Mouse (Mus musculus) forebrain, embryonic 16.5 days (tissue): ENCODE measurements around the gene Ctsh. TPM values are rescaled to one million over a fixed set of nuclear protein-coding genes. Genes with fewer than 3 reads are reported as not detected.
"Not testable (repeated sequence)": the region's sequence is repeated elsewhere in the genome, so short reads cannot be mapped to it uniquely, and the experiment has no call there.

Source experiments
- ATAC-seq: fragments of 200-750 bp; cut with Nextera tagmentation; 2 replicates; pipeline ENCODE4 v1.8.0; 2017; ENCODE audit warnings: mild to moderate bottlenecking, moderate library complexity
- H3K27ac ChIP-seq: fragments of 300-500 bp; sonication (generic); 2 replicates; pipeline ENCODE4 v1.5.1; 2014; ENCODE audit warnings: low read length, control low read depth
- H3K27me3 ChIP-seq: fragments of 300-500 bp; sonication (generic); replicated peaks from 2 replicates; pipeline ENCODE4 v1.6.1; 2014; ENCODE audit warnings: low read length; ENCODE audit not compliant: control insufficient read depth, insufficient read depth
- H3K36me3 ChIP-seq: fragments of 300-500 bp; sonication (generic); 2 replicates; pipeline ENCODE4 v1.6.1; 2014; ENCODE audit not compliant: control insufficient read depth, insufficient read depth
- H3K4me1 ChIP-seq: fragments of 300-500 bp; sonication (generic); replicated peaks from 2 replicates; pipeline ENCODE4 v1.6.1; 2014; ENCODE audit warnings: low read length; ENCODE audit not compliant: control insufficient read depth, insufficient read depth
- H3K4me2 ChIP-seq: fragments of 300-500 bp; sonication (generic); 2 replicates; pipeline ENCODE4 v1.6.1; 2014; ENCODE audit warnings: mild to moderate bottlenecking, low read length, control low read depth
- H3K4me3 ChIP-seq: fragments of 300-500 bp; sonication (generic); replicated peaks from 2 replicates; pipeline ENCODE4 v1.5.1; 2014; ENCODE audit warnings: mild to moderate bottlenecking, low read length, control low read depth
- H3K9ac ChIP-seq: fragments of 300-500 bp; sonication (generic); replicated peaks from 2 replicates; pipeline ENCODE4 v1.6.1; 2014; ENCODE audit warnings: low read depth, low read length, control low read depth
- H3K9me3 ChIP-seq: fragments of 300-500 bp; sonication (generic); 2 replicates; pipeline ENCODE4 v1.6.1; 2016; ENCODE audit warnings: low read length; ENCODE audit not compliant: control insufficient read depth
- WGBS: fragments of 180-500 bp; shearing (Covaris S2); extraction: QIAGEN DNeasy Blood & Tissue Kit; methylation state at CpG from one replicate; pipeline ENCODE4 v1.1.7; 2014; 5-methylcytosine and 5-hydroxymethylcytosine counted together
- polyA plus RNA-seq: library from polyadenylated mRNA; unstranded; fragments of >200 nt; fragmentation: Nextera tagmentation; extraction: Ambion mirVana; gene quantifications from 2 replicates; pipeline ENCODE4 v1.2.1, GENCODE M21; 2015

Gene Ctsh
- polyA plus RNA-seq, 1 experiment from 2014 or later: 18.9 TPM

- WGBS: 83% methylated on average over 7 of the region's 7 CpGs
- Histone ChIP-seq H3K9ac (no peak overlapping the region), H3K4me2 (no peak overlapping the region), H3K27me3 (no peaks in the 10 kb centered on the region), H3K9me3 (no peaks in the 10 kb centered on the region), H3K4me1 (no peaks in the 10 kb centered on the region), H3K4me3 (no peak overlapping the region), H3K27ac (no peak overlapping the region), H3K36me3 (no peaks in the 10 kb centered on the region)
- no peak for ATAC-seq
Measured at GRCm38 (mm10) chr9:90069485-90069884, 15.5 kb downstream of the Ctsh start.

DNA sequence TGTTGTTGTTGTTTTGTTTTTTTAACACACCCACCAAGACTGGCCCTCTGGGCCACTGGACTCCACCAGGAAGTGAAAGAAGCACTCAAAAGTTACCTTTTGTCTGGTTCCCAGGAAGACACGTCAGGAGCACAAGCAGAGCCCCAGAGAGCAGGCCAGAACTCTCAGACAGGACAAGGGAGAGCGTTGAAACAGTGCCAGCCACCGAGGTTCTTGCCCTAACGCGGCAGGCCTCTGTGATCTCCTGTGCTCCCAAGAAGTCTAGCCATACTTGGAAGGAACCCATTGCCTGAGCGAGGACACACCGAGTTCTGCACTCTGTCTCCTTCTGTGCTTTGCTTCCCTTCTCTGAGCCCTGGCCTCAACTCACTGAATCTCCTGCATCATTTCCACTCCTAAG lies 16.2 kb downstream of the Ctsh start:
- Histone ChIP-seq H3K4me2 (no peak overlapping the region), H3K9ac (no peak overlapping the region), H3K27me3 (no peaks in the 10 kb centered on the region), H3K9me3 (no peaks in the 10 kb centered on the region), H3K27ac (no peak overlapping the region), H3K4me3 (no peak overlapping the region), H3K4me1 (no peaks in the 10 kb centered on the region), H3K36me3 (no peaks in the 10 kb centered on the region)
- no peak for ATAC-seq
- WGBS: 81% methylated on average over 7 of the region's 7 CpGs

- Histone ChIP-seq H3K4me1 (no peaks in the 10 kb centered on the region), H3K9me3 (no peaks in the 10 kb centered on the region), H3K4me2 (no peak overlapping the region), H3K4me3 (no peak overlapping the region), H3K9ac (no peak overlapping the region), H3K27ac (no peak overlapping the region), H3K27me3 (no peaks in the 10 kb centered on the region), H3K36me3 (no peaks in the 10 kb centered on the region)
- no peak for ATAC-seq
- WGBS: 86% methylated on average over 4 of the region's 4 CpGs
Measured at GRCm38 (mm10) chr9:90075336-90075735, 21.4 kb downstream of the Ctsh start.

DNA sequence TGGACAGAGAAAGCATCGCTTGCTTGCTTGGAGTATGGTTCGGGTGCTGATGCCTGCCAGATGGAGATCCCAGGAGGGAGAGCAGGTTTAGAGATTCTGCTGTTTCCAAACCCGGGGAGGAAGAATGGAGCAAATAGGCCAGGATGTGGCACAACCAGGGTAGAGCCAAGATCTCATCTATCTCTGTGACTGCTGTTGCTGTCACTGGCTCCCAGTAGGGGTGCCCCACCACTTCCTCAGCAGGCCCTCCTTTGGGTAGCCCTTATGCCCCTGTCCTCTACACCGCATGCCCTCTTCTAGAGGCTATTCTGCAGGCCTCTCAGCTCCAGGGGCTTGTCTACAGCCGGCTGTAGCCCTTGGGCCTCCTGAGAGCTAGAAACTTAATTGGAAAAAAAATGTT lies 22.2 kb downstream of the Ctsh start:
- Histone ChIP-seq H3K27me3 (no peaks in the 10 kb centered on the region), H3K27ac (no peak overlapping the region), H3K9ac (no peak overlapping the region), H3K4me2 (no peak overlapping the region), H3K4me3 (no peak overlapping the region), H3K36me3 (no peaks in the 10 kb centered on the region), H3K4me1 (no peaks in the 10 kb centered on the region), H3K9me3 (no peaks in the 10 kb centered on the region)
- ATAC-seq: no peak
- 90% methylated on average over 5 of the region's 5 CpGs for WGBS

- peak; percentile 49 for ATAC-seq
- H3K4me1 ChIP-seq: no peaks in the 10 kb centered on the region
- H3K27me3 ChIP-seq: no peaks in the 10 kb centered on the region
- no peak overlapping the region for H3K9ac ChIP-seq
- no peak overlapping the region for H3K4me3 ChIP-seq
- 59% methylated on average over 8 of the region's 8 CpGs for WGBS
- H3K36me3 ChIP-seq: no peaks in the 10 kb centered on the region
- no peak overlapping the region for H3K4me2 ChIP-seq
- no peak overlapping the region for H3K27ac ChIP-seq
- H3K9me3 ChIP-seq: no peaks in the 10 kb centered on the region
Measured at GRCm38 (mm10) chr9:90076849-90077461, 23.0 kb downstream of the Ctsh start.

DNA sequence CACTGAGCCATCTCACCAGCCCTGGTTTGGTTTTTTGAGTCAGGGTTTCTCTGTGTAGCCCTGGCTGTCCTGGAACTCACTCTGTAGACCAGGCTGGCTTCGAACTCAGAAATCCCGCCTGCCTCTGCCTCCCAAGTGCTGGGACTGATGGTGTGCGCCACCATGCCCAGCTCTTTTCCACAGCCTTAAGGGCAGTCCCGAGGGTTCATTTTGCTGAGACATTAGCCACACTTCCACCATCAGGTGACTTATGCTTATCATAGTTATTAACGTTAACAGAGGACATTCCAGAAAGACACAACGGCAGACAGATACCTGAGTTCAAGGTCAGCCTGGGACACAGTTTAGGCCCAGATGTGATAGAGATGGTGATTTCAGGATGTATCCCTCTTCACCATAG lies 28.0 kb downstream of the Ctsh start:
- not testable (repeated sequence) for H3K36me3 ChIP-seq, H3K27me3 ChIP-seq, ATAC-seq, H3K27ac ChIP-seq, H3K4me2 ChIP-seq, H3K4me3 ChIP-seq, H3K4me1 ChIP-seq, H3K9ac ChIP-seq, H3K9me3 ChIP-seq
- 94% methylated on average over 6 of the region's 6 CpGs for WGBS

- H3K9me3 ChIP-seq: no peaks in the 10 kb centered on the region
- peaks cover 8% of the 10 kb centered on the region for H3K36me3 ChIP-seq
- 82% methylated on average over 1 of the region's 1 CpGs for WGBS
- no peak overlapping the region for H3K9ac ChIP-seq
- no peak overlapping the region for H3K4me3 ChIP-seq
- H3K4me1 ChIP-seq: no peaks in the 10 kb centered on the region
- H3K4me2 ChIP-seq: no peak overlapping the region
- H3K27me3 ChIP-seq: no peaks in the 10 kb centered on the region
- ATAC-seq: no peak
- H3K27ac ChIP-seq: no peak overlapping the region
Measured at GRCm38 (mm10) chr9:90082992-90083391, 29.0 kb downstream of the Ctsh start.

DNA sequence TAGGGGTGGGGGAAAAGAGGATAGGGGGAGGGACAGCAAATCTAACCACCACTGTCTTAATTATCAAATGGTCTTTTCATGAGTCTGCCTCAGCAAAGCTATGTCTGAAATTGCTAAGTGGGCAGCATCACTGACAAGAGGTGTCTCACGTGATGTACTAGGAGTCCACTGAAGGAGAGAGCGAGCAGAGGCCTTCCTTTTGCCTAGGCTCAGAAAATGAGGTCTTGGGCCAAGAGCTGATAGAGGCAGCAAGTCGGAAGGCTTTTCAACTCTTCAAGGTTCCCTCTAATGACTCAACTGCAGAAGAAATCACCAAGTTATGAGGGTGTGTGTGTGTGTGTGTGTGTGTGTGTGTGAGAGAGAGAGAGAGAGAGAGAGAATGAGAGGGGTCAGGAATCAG lies 30.2 kb downstream of the Ctsh start:
- Histone ChIP-seq H3K27me3 (no peaks in the 10 kb centered on the region), H3K9ac (no peak overlapping the region), H3K4me1 (no peaks in the 10 kb centered on the region), H3K36me3 (peaks cover 8% of the 10 kb centered on the region), H3K27ac (no peak overlapping the region), H3K4me3 (no peak overlapping the region), H3K9me3 (no peaks in the 10 kb centered on the region), H3K4me2 (no peak overlapping the region)
- no peak for ATAC-seq
- 85% methylated on average over 3 of the region's 3 CpGs for WGBS

- no peak overlapping the region for H3K27ac ChIP-seq
- H3K9me3 ChIP-seq: no peaks in the 10 kb centered on the region
- no peaks in the 10 kb centered on the region for H3K4me1 ChIP-seq
- no peak for ATAC-seq
- WGBS: 90% methylated on average over 8 of the region's 8 CpGs
- H3K36me3 ChIP-seq: peaks cover 15% of the 10 kb centered on the region
- no peaks in the 10 kb centered on the region for H3K27me3 ChIP-seq
- H3K4me3 ChIP-seq: no peak overlapping the region
- H3K4me2 ChIP-seq: no peak overlapping the region
- no peak overlapping the region for H3K9ac ChIP-seq
Measured at GRCm38 (mm10) chr9:90084766-90085468, 31.0 kb downstream of the Ctsh start.
